Mouse (Mus musculus) lung, adult 2 months (tissue): Measurements from ENCODE around the gene Acsl3. TPM values are rescaled to one million over a fixed set of nuclear protein-coding genes. Genes with fewer than 3 reads are reported as not detected.

ENCODE experiments used
- DNase-seq: peaks from one replicate; pipeline ENCODE4 v3.0.0; 2022
- H3K4me1 ChIP-seq: fragments of 200-500 bp; 2 replicates; pipeline ENCODE4 v1.6.1; 2011; ENCODE audit warnings: low read length; ENCODE audit not compliant: control insufficient read depth, insufficient read depth
- H3K4me3 ChIP-seq: fragments of 200-500 bp; replicated peaks from 2 replicates; pipeline ENCODE3; 2011; ENCODE audit warnings: low read depth, mild to moderate bottlenecking, control low read depth, low read length; ENCODE audit errors: extremely low read depth
- CTCF ChIP-seq: fragments of 200-500 bp; IDR thresholded peaks from 2 replicates; pipeline ENCODE4 v1.5.1; 2011; ENCODE audit warnings: mild to moderate bottlenecking, low read length, control low read depth; ENCODE audit not compliant: insufficient read depth
- POLR2A ChIP-seq: fragments of 200-500 bp; IDR thresholded peaks from 2 replicates; pipeline ENCODE4 v1.6.1; 2011; ENCODE audit warnings: low read depth, mild to moderate bottlenecking, control low read depth, low read length, borderline replicate concordance; ENCODE audit errors: extremely low read depth
- WGBS: fragments of 180-500 bp; shearing (Covaris S2); methylation state at CpG from one replicate; pipeline ENCODE4 v1.1.7; 2018; 5-methylcytosine and 5-hydroxymethylcytosine counted together
- polyA plus RNA-seq: library from polyadenylated mRNA; depleted of rRNA; stranded (reverse); fragments of >200 nt; gene quantifications from 2 replicates; pipeline ENCODE4 v1.2.3, GENCODE M21; 2012

The Acsl3 gene
- polyA plus RNA-seq, 1 experiment = 6.6 TPM

DNA sequence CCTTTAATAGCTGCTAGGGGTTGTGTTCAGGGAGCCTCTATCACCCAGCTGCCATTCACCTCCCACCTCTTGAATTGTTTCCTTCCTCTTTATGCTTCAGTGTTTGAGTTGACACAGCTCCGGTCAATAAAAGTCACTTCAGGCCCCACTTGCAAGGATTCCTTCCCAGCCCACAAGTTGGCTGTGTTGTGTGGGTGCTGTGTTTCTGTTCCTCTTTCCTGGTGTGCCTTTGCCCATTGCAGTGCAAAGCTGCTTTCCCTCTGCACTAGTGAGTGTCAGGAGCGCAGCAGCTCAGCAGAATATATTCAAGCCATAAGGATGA, 45.3 kb downstream of the Acsl3 start:
- no peak overlapping the region for H3K4me3 ChIP-seq
- no peak for DNase-seq
- TF ChIP-seq POLR2A (no peak), CTCF (no peak)
- 65% methylated on average over 2 of the region's 2 CpGs for WGBS
- H3K4me1 ChIP-seq = no peaks in the 10 kb centered on the region

DNA sequence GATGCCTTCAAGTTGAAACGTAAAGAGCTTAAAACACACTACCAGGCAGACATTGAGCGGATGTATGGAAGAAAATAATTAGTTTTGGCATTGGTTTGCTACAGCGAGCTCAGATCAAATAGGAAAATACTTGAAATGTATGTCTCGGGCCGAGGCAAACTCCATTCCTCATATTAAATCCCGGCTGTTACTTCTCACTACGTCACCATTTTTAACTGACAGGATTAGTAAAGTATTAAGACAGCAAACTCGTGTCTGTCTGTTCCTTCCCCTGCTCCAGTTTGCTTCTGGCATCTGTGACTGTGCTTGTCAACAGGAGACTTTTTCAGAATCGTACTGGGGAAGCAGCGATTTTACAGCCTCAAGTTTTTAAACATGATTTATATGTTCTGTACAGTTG, 48.7 kb downstream of the Acsl3 start:
- DNase-seq = no peak
- H3K4me1 ChIP-seq = no peaks in the 10 kb centered on the region
- 75% methylated on average over 10 of the region's 10 CpGs for WGBS
- no peak overlapping the region for H3K4me3 ChIP-seq
- TF ChIP-seq CTCF = no peak
- no peak for TF ChIP-seq POLR2A

DNA sequence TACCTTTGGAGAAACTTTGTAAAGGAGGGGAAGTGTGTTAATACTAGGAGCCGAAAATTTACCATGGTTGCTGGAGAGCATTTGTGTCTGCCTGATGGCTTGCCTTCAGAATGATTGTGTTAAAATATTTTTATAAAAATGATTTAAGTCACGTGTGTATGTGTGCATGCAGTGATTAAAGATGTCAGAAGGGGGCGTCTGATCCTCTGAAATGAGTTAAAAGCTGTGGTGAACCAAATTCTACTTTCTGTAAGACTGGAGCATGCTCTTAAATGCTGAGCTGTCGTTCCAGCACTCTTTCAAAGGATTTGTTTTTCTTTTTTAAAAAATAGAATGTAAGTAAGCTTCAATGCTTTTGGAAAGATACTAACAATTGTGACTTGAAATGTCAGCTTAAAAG, 49.7 kb downstream of the Acsl3 start:
- H3K4me3 ChIP-seq = no peak overlapping the region
- 59% methylated on average over 4 of the region's 4 CpGs for WGBS
- DNase-seq = no peak
- TF ChIP-seq POLR2A (no peak), CTCF (no peak)
- no peaks in the 10 kb centered on the region for H3K4me1 ChIP-seq

DNA sequence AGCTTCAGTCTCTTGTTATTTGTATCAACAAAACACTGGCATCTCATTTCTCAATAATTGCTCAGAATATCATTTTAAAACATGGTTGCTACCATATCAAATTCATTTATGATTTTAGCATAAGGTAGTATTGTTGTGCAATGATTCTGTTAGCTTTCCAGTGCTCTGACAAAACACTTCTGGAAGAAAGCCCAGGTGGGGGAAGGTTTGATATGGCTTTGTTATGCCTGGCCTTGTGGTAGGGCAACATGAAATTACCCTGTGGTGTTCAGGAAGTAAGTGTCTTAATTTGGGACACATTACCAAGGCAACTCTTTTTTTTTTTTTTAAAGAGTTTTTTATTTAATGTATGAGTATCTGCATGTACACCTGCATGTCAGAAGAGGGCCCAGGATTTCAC, 52.4 kb downstream of the Acsl3 start:
- no peaks in the 10 kb centered on the region for H3K4me1 ChIP-seq
- TF ChIP-seq POLR2A (no peak), CTCF (no peak)
- no peak for DNase-seq
- H3K4me3 ChIP-seq = no peak overlapping the region

DNA sequence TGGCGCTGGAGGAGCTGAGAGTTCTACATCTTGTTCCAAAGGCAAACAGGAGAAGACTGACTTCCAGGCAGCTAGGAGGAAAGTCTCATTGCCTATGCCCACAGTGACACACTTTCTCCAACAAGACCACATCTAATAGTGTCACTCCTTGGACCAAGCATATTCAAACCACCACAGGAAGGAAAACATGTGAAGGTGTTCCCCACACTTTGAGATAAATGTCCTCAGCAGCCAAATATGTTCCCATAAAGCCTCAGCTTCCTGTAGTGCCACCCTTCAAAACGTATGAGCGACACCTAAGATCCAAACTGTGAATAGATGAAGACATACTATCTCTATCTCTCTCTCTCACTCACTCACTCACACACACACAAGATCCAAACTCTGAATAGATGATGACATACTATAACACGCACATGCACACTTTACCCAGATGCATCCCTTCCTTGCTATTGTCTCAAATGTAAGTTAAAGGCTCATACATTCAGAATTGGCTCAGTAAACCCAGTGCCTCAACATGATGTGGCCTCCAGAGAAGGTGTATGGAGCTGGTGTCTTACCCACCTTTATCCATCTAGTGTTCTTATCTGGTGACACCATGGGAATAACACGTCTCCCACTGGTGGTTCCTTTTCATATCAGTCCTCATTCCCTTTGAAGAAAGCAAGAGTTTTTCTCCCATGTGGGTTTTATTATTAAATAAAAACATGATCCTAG, 53.1 kb downstream of the Acsl3 start:
- WGBS = 75% methylated on average over 5 of the region's 5 CpGs
- no peaks in the 10 kb centered on the region for H3K4me1 ChIP-seq
- no peak for TF ChIP-seq CTCF
- TF ChIP-seq POLR2A = no peak
- no peak overlapping the region for H3K4me3 ChIP-seq
- DNase-seq = no peak

DNA sequence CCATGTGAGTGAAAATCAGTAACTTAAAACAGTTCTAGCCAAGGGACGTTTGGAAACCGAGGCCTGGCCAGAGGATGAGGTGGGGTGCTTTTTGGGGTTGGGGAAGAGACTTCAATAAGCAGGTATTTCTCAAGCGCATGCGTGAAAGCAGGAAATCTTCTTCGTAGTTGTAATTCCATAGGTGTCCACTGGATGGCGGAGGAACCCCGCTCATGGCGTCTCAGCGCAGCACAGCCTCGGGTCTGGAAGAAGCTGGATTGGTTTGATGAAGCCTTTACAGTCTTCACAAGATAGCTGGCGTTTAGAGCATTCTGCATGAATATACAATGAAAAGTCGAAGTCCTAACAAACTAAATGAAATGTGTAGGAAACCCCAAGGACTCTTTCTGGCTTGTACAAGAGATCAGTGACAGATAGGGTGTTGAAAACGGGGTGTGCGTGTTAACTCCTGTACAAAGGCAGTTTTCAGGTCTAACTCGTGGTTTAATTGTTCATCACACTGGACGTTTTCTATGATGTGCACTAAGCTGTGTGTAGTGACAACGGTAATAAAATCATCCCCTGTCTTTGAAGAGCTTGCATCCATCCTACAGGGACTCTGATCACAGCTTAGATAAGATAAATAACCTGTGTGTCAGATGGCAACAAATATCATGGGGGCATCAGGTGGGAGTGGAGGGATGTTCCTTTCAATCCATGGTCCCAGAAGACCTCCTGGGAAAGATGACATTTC, 67.0 kb downstream of the Acsl3 start:
- H3K4me1 ChIP-seq = no peaks in the 10 kb centered on the region
- H3K4me3 ChIP-seq = no peak overlapping the region
- DNase-seq = peak; percentile 51
- 12% methylated on average over 17 of the region's 17 CpGs for WGBS
- TF ChIP-seq POLR2A (no peak), CTCF (peak; percentile 91)

DNA sequence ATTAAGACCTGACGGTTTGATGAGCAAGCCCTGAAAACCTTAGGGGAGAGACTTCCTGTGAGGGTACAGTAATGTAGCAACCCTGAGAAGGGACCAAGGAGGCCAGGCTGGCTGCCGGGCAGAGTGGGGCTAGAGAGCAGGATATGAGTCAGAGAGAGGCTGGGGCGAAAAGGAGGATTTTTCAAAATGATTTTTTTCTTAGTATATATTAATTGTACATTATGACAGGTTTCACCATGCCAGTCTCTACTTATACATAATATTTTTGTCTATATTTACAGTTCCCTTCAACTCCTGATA, 67.5 kb downstream of the Acsl3 start:
- Histone ChIP-seq H3K4me3 (no peak overlapping the region), H3K4me1 (no peaks in the 10 kb centered on the region)
- TF ChIP-seq POLR2A = no peak
- TF ChIP-seq CTCF = no peak
- 67% methylated on average over 3 of the region's 3 CpGs for WGBS
- DNase-seq = no peak

DNA sequence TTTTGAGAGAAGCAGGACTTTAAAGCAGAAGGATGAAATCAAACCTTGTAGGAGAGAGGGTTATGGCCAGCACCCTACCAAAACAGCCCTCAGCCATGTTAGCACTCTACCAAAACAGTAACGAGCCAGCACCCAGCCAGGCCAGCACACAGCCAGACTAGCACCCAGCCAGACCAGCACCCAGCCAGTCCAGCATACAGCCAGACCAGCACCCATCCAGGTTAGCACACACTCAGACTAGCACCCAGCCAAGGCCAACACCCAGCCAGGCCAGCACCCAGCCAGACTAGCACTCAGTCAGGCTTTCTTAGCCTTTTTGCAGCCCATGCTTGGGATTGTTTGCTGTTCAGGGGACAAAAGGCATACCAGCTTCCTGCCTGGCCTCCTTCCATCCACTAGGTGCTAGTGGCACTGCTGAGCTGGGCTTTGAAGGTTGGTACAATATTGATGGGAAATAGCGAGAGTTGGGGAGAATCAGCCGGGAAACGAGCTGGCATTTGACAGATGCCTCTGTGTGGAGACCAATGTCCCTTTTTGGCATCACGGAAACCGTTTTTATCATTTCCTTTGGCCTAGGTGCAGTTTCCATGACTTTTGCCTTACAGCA, 68.1 kb downstream of the Acsl3 start:
- TF ChIP-seq CTCF (0 out of 2 replicates have a peak, but pooled peaks have one; percentile 3), POLR2A (no peak)
- DNase-seq = no peak
- 55% methylated on average over 6 of the region's 6 CpGs for WGBS
- Histone ChIP-seq H3K4me1 (no peaks in the 10 kb centered on the region), H3K4me3 (no peak overlapping the region)

DNA sequence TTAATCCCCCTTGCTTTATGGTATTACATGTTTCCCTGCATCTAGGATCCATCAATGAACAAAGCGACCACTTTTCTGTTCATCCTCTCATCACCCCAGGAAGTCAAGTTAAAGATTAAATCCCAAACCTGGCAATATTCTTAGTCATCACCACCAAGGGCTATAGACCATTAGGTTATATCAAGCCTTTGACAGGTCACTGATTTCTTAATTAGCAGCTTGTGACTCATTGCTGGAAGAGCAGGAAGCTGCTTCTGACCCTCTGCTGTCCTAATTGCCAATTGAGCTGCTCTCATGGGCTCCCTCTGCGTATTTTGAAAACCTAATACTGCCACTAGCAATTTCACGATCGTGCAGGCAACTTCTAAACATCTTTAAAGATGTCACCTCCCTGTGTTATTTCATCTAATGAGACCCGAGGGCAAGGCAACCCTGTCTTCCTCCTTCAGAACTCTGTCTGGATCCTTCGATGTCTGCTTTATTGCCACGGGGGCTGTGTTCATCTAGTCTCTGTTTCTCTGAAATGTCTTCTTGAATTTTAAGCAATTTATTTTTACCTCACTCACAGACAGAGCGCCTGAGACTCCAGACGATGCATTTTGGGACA, 72.6 kb downstream of the Acsl3 start:
- no peak for TF ChIP-seq POLR2A
- TF ChIP-seq CTCF = no peak
- H3K4me3 ChIP-seq = no peak overlapping the region
- DNase-seq = no peak
- H3K4me1 ChIP-seq = no peaks in the 10 kb centered on the region
- WGBS = 85% methylated on average over 9 of the region's 9 CpGs
